Mouse (Mus musculus): Measurements from ENCODE around the gene Gm5134. TPM values are rescaled to one million over a fixed set of nuclear protein-coding genes. Genes with fewer than 3 reads are reported as not detected.

Gm5134 gene
- polyA plus RNA-seq, 1 experiment from 2014 or later: not detected

- WGBS: 52% methylated on average over 14 of the region's 14 CpGs
- Histone ChIP-seq H3K27me3 (no peaks in the 10 kb centered on the region), H3K4me1 (peaks cover 14% of the 10 kb centered on the region), H3K36me3 (peaks cover 6% of the 10 kb centered on the region; the same call in 1 of the 2 replicates), H3K4me2 (replicated peaks) (peak overlapping the region; percentile 52), H3K9me3 (no peaks in the 10 kb centered on the region), H3K9ac (replicated peaks) (peak overlapping the region; percentile 69), H3K27ac (replicated peaks) (peak overlapping the region; percentile 57), H3K4me3 (peak overlapping the region; percentile 59)
- ATAC-seq (replicated peaks): peak; percentile 6; the same call in 1 of the 2 replicates
Observed at GRCm38 (mm10) chr10:76031511-76032401, 77.4 kb downstream of the Gm5134 start.

DNA sequence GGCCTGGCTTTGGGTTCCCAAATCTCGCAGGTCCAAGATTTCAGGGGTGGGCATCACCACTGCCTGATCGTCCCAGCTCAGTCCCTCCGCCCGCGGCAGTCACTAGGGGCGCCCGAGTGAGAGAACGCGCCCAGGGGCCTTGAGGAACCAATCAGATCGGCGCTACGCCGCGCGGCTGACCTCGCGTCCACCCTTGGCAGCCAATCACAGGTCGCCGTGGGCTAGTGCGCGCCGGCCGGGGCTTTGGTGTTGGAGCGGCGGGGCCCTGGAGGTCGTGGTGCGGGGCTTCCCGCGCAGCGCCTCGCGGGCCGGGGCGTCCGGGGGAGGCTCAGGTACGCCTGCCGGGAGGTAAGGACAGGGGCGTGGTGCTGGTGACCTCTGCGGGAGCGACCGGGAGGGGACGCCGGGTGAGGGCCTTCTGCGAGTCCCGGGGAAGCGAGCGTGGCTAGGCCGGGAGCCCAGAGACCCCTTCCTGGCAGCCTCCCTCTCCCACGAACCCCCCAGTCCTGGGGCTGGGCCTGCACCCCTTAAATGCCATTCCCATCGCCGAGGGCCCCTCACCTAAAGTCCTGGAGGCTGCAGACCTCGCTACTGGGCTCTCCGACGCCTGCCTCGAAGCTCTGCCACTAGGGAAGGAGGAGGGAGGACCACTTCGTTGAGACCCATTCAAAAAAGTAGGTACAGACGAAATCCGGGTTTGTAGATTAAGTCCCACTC is 78.2 kb downstream of the Gm5134 start, which contains the start of gene Zfp280b:
Gene Zfp280b, plus strand, starts transcription at position 249 of the 717 bp plus-strand sequence.
- Histone ChIP-seq H3K27me3 (no peaks in the 10 kb centered on the region), H3K4me2 (replicated peaks) (peak within 1 kb of the TSS; percentile 52), H3K9me3 (no peaks in the 10 kb centered on the region), H3K36me3 (peaks cover 12% of the 10 kb centered on the region; the same call in 1 of the 2 replicates), H3K9ac (replicated peaks) (peak within 1 kb of the TSS; percentile 69), H3K4me1 (peaks cover 14% of the 10 kb centered on the region), H3K4me3 (peak within 1 kb of the TSS; percentile 59), H3K27ac (replicated peaks) (peak within 1 kb of the TSS; percentile 57)
- under 1% methylated on average over 56 of the region's 58 CpGs for WGBS
- peak; percentile 98 for ATAC-seq (replicated peaks)

- Histone ChIP-seq H3K4me3 (peak overlapping the region; percentile 59), H3K4me2 (replicated peaks) (peak overlapping the region; percentile 52), H3K36me3 (peaks cover 16% of the 10 kb centered on the region), H3K9me3 (no peaks in the 10 kb centered on the region), H3K9ac (replicated peaks) (peak overlapping the region; percentile 69), H3K27ac (replicated peaks) (peak overlapping the region; percentile 57), H3K27me3 (no peaks in the 10 kb centered on the region), H3K4me1 (peaks cover 14% of the 10 kb centered on the region)
- WGBS: 18% methylated on average over 7 of the region's 7 CpGs
- peak; percentile 15; the same call in 1 of the 2 replicates for ATAC-seq (replicated peaks)
Observed at GRCm38 (mm10) chr10:76033119-76033455, 78.8 kb downstream of the Gm5134 start.

DNA sequence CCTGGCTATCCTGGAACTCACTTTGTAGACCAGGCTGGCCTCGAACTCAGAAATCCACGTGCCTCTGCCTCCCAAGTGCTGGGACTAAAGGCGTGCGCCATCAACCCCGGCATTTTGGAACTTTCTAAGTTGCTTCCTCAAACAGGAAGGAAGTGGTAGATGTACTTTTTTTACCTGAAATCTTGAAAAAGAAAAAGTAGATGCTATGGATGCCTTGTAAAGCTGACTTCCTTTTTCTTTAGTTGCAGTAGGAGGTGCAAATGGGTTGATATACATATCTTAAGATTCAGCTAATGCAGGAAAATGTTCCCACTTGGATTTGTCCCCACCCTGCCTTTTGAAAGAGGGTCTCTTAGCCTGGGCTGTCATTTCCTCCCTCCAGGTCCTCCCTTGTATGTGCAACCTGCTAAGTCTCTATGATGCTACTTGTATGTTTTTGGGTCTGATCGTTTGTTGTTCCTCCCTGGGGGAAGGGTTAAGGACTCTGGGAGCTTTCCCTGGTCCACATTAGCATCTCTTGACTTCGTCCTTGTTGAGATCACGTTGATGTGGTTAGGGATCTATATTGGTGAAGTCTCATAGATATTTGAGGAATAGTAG is 79.8 kb downstream of the Gm5134 start:
- H3K4me1 ChIP-seq: peaks cover 14% of the 10 kb centered on the region
- 96% methylated on average over 8 of the region's 8 CpGs for WGBS
- no peak overlapping the region; the same call in 1 of the 2 replicates for H3K4me2 ChIP-seq (replicated peaks)
- no peak overlapping the region for H3K27ac ChIP-seq (replicated peaks)
- H3K9me3 ChIP-seq: no peaks in the 10 kb centered on the region
- H3K4me3 ChIP-seq: no peak overlapping the region
- H3K9ac ChIP-seq (replicated peaks): no peak overlapping the region
- ATAC-seq (replicated peaks): no peak
- H3K36me3 ChIP-seq: peaks cover 26% of the 10 kb centered on the region
- no peaks in the 10 kb centered on the region for H3K27me3 ChIP-seq

- no peak for ATAC-seq (replicated peaks)
- Histone ChIP-seq H3K4me3 (no peak overlapping the region), H3K27ac (replicated peaks) (no peak overlapping the region), H3K4me1 (peaks cover 14% of the 10 kb centered on the region), H3K9ac (replicated peaks) (no peak overlapping the region), H3K9me3 (no peaks in the 10 kb centered on the region), H3K36me3 (peaks cover 38% of the 10 kb centered on the region), H3K27me3 (no peaks in the 10 kb centered on the region), H3K4me2 (replicated peaks) (no peak overlapping the region)
Observed at GRCm38 (mm10) chr10:76035277-76035676, 81.0 kb downstream of the Gm5134 start.

GRCm38 (mm10) chr10:76036962-76037361 is 82.6 kb downstream of the Gm5134 start:
- peaks cover 51% of the 10 kb centered on the region for H3K36me3 ChIP-seq
- no peak overlapping the region for H3K9ac ChIP-seq (replicated peaks)
- no peaks in the 10 kb centered on the region for H3K27me3 ChIP-seq
- no peak overlapping the region for H3K4me3 ChIP-seq
- H3K9me3 ChIP-seq: no peaks in the 10 kb centered on the region
- H3K27ac ChIP-seq (replicated peaks): no peak overlapping the region
- H3K4me2 ChIP-seq (replicated peaks): no peak overlapping the region
- peaks cover 11% of the 10 kb centered on the region for H3K4me1 ChIP-seq
- no peak for ATAC-seq (replicated peaks)
- WGBS: 97% methylated on average over 5 of the region's 5 CpGs

- no peak for ATAC-seq (replicated peaks)
- H3K27me3 ChIP-seq: no peaks in the 10 kb centered on the region
- H3K27ac ChIP-seq (replicated peaks): no peak overlapping the region
- peaks cover 19% of the 10 kb centered on the region for H3K36me3 ChIP-seq
- WGBS: 43% methylated on average over 5 of the region's 5 CpGs
- H3K4me3 ChIP-seq: no peak overlapping the region
- no peak overlapping the region for H3K9ac ChIP-seq (replicated peaks)
- no peaks in the 10 kb centered on the region for H3K4me1 ChIP-seq
- no peaks in the 10 kb centered on the region for H3K9me3 ChIP-seq
- no peak overlapping the region for H3K4me2 ChIP-seq (replicated peaks)
Observed at GRCm38 (mm10) chr10:76045343-76045742, 91.0 kb downstream of the Gm5134 start.

DNA sequence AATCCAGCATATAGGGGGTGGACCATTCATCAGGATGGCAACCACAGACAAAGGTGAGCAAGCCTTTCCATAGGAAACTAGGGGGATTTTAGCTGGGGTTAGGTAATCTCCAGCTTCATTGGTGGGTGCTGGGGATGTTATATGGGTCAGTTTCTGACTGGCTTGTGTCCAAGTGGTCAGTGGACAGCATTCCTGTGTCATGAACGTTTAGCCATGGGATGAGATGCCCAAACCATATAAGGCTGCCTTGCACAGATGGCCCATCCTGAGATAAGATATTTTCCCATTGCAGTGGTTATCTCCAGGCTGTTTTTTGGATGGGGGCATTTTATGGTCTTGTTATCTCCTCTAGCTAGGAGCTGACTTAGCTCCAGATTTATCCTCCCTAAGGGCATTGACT is 92.4 kb downstream of the Gm5134 start:
- Histone ChIP-seq H3K27me3 (no peaks in the 10 kb centered on the region), H3K9me3 (no peaks in the 10 kb centered on the region), H3K4me2 (replicated peaks) (no peak overlapping the region), H3K36me3 (peaks cover 8% of the 10 kb centered on the region; the same call in 1 of the 2 replicates), H3K27ac (replicated peaks) (no peak overlapping the region), H3K9ac (replicated peaks) (no peak overlapping the region), H3K4me3 (no peak overlapping the region), H3K4me1 (no peaks in the 10 kb centered on the region)
- no peak for ATAC-seq (replicated peaks)
- WGBS: 60% methylated on average over 1 of the region's 1 CpGs

- WGBS: 57% methylated on average over 5 of the region's 5 CpGs
- Histone ChIP-seq H3K27ac (replicated peaks) (no peak overlapping the region), H3K9me3 (no peaks in the 10 kb centered on the region), H3K4me3 (no peak overlapping the region), H3K4me1 (no peaks in the 10 kb centered on the region), H3K9ac (replicated peaks) (no peak overlapping the region), H3K4me2 (replicated peaks) (no peak overlapping the region), H3K36me3 (peaks cover 8% of the 10 kb centered on the region; the same call in 1 of the 2 replicates), H3K27me3 (no peaks in the 10 kb centered on the region)
- no peak for ATAC-seq (replicated peaks)
Observed at GRCm38 (mm10) chr10:76047182-76047869, 93.0 kb downstream of the Gm5134 start.

- Histone ChIP-seq H3K4me1 (no peaks in the 10 kb centered on the region), H3K9ac (replicated peaks) (no peak overlapping the region), H3K27ac (replicated peaks) (no peak overlapping the region), H3K4me2 (replicated peaks) (no peak overlapping the region), H3K36me3 (no peaks in the 10 kb centered on the region), H3K27me3 (no peaks in the 10 kb centered on the region), H3K9me3 (no peaks in the 10 kb centered on the region), H3K4me3 (no peak overlapping the region)
- ATAC-seq (replicated peaks): no peak
- WGBS: 62% methylated on average over 6 of the region's 6 CpGs
Observed at GRCm38 (mm10) chr10:76048967-76049366, 94.7 kb downstream of the Gm5134 start.

DNA sequence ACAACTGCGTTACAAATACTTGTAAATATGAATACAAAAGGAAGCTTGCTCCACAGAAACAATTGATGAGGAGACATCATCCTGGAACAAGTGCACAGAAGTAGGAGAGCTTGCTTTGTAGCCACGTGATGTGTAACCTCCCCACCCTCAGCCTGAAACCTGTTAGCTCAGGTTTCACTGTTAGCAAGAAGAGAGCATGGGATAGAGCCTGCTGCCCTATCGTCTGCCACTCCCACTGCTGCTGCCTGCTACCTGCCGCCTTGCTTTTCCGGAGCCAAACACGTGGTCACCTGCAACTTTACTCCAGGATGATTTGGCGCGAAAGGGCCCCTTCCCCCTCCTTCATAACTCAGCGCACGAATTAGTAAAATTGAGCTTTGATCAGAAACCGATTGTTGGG is 97.5 kb downstream of the Gm5134 start:
- Histone ChIP-seq H3K27me3 (no peaks in the 10 kb centered on the region), H3K4me1 (no peaks in the 10 kb centered on the region), H3K9ac (replicated peaks) (no peak overlapping the region), H3K4me2 (replicated peaks) (no peak overlapping the region), H3K27ac (replicated peaks) (no peak overlapping the region), H3K36me3 (no peaks in the 10 kb centered on the region), H3K4me3 (no peak overlapping the region), H3K9me3 (no peaks in the 10 kb centered on the region)
- 84% methylated on average over 11 of the region's 11 CpGs for WGBS
- ATAC-seq (replicated peaks): no peak

All from forebrain, embryonic 15.5 days (tissue).